Mouse (Mus musculus): Measurements from ENCODE around the gene Ccdc157.

DNA sequence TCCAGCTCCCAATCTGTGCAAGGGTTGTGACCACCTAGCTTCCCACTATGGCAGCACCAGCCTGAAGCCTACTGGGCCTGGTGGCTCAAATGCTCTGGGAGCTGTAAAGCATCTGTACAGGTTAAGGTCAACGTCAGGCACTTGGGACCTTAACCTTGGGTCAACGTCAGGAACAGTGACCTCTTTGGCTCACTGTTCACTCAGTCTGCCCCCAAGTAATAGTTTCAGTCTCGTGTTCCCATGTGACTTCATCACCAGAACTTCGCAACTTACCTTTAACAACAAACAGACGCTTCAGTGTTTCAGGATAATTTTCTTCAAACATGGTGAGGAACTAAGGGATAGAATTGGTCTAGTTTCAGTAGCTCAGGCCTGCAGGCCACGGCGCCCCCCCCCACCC, 51.4 kb downstream of the Ccdc157 start:
- TF ChIP-seq CTCF (IDR thresholded peaks at IDR 0.05), result no peak
- no peak for TF ChIP-seq EP300 (IDR thresholded peaks at IDR 0.05)
